Mouse (Mus musculus) spleen, adult 2 months (tissue): ENCODE measurements around the gene Mrpl20. TPM values are rescaled to one million over a fixed set of nuclear protein-coding genes. Genes with fewer than 3 reads are reported as not detected.

ENCODE experiments used
- DNase-seq, 2 experiments: peaks; one replicate each; pipeline versions ENCODE4 v3.0.0 to v3.0.0-alpha.2; 2012 to 2021; ENCODE audit warnings: low spot score in 2 of 2, low read depth in 1 of 2
- H3K27ac ChIP-seq: fragments of 200-500 bp; 2 replicates; pipeline ENCODE4 v1.5.1; 2012; ENCODE audit warnings: low read length, inconsistent platforms; ENCODE audit not compliant: insufficient read depth
- H3K27me3 ChIP-seq: fragments of 200-500 bp; 2 replicates; pipeline ENCODE4 v1.6.1; 2012; ENCODE audit warnings: mild to moderate bottlenecking, moderate library complexity, low read length, inconsistent platforms; ENCODE audit not compliant: control insufficient read depth, insufficient read depth
- H3K36me3 ChIP-seq: fragments of 200-500 bp; 2 replicates; pipeline ENCODE4 v1.6.1; 2012; ENCODE audit warnings: mild to moderate bottlenecking, low read length, inconsistent platforms; ENCODE audit not compliant: control insufficient read depth, insufficient read depth
- H3K4me1 ChIP-seq: fragments of 200-500 bp; 2 replicates; pipeline ENCODE4 v1.6.1; 2011; ENCODE audit warnings: inconsistent platforms; ENCODE audit not compliant: control insufficient read depth, insufficient read depth, insufficient read length
- H3K4me3 ChIP-seq: fragments of 200-500 bp; 2 replicates; pipeline ENCODE4 v1.5.1; 2011; ENCODE audit warnings: mild to moderate bottlenecking, inconsistent platforms; ENCODE audit not compliant: insufficient read depth, insufficient read length; ENCODE audit errors: extremely low read depth
- CTCF ChIP-seq: fragments of 200-500 bp; IDR thresholded peaks from 2 replicates; pipeline ENCODE4 v1.5.1; 2011; ENCODE audit warnings: mild to moderate bottlenecking, inconsistent platforms; ENCODE audit not compliant: insufficient read depth, insufficient read length, insufficient replicate concordance; ENCODE audit errors: extremely low read depth
- POLR2A ChIP-seq: fragments of 200-500 bp; IDR thresholded peaks from 2 replicates; pipeline ENCODE4 v1.6.1; 2011; ENCODE audit warnings: low read depth, low read length, inconsistent platforms
- WGBS: fragments of 180-500 bp; shearing (Covaris S2); methylation state at CpG from one replicate; pipeline ENCODE4 v1.1.7; 2018; 5-methylcytosine and 5-hydroxymethylcytosine counted together
- polyA plus RNA-seq: library from polyadenylated mRNA; depleted of rRNA; stranded (reverse); fragments of >200 nt; gene quantifications from 2 replicates; pipeline ENCODE4 v1.2.3, GENCODE M21; 2012

Mrpl20 gene
- polyA plus RNA-seq, 1 experiment, result 23.3 TPM

DNA sequence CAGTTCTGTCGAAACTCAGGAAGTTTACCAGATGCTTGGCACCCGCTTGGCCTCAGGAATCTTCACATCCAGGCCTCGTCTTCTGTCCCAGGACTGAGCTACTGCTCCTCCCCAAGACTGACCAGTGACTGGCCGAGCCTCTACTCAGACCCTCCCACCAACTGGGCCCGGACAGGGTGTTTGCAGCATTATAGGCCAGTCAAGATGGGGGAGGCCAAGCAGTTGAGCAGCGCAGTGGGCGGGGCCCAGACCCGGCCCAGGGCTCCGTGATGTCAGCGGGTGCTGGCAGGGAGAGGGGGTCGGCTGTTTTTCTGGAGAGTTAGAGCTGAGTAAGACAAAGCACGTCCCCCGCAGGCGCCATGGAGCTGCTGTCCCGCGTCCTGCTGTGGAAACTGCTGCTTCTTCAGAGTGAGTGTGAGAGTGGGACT lies 36.8 kb downstream of the Mrpl20 start, which contains the start of gene Mxra8:
Gene Mxra8, plus strand, starts transcription at position 198 of the 428 bp plus-strand sequence.
- WGBS, result 73% methylated on average over 16 of the region's 16 CpGs
- DNase-seq, result no peak
- Histone ChIP-seq H3K4me1 (peaks cover 13% of the 10 kb centered on the region; the same call in 1 of the 2 replicates), H3K36me3 (no peaks in the 10 kb centered on the region), H3K27ac (peak within 1 kb of the TSS; percentile 71), H3K27me3 (no peaks in the 10 kb centered on the region), H3K4me3 (peak within 1 kb of the TSS; percentile 53; the same call in 1 of the 2 replicates)
- TF ChIP-seq CTCF (no peak), POLR2A (no peak)

DNA sequence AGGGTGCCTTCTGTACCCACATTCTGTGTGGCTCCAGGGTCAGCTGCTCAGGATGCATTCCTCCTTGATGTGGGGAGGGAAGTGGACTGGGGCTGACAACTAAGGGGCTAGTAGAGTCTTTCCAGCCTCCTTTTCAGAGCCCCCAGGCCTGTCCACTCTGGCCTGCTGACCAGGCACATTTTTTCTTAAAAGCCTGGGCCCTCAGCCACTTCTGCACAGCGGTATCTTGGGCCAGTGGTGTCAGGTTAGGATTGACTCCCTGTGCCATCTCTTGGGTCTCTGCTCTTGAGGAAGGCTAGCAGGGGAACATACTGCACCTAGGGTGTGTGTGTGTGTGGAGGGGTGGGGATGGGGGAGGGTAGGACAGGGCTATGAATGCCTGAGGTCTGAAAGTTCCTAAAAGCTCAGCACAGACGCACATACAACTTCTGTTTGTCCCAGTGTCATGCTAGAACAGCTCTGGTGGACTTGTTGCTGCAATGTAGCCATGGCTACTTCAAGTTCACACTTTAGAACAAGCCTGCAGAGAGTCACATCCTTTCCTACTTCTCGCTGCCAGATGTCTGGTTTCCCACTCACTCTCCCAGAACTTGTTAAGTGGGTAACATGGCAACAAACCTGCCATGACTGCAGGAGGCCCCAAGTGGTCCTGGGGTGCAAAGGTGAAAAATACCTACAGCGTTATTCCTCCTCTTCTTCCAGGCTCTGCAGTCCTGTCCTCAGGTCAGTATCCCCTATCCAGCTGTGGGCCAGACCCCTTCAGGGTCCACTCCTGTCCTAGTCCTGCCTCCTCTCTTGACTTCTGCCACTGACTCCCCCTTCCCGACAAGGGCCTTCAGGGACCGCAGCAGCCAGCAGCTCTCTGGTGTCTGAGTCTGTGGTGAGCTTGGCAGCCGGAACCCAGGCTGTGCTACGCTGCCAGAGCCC lies 37.7 kb downstream of the Mrpl20 start:
- peak overlapping the region; percentile 71 for H3K27ac ChIP-seq
- H3K27me3 ChIP-seq, result no peaks in the 10 kb centered on the region
- no peak for DNase-seq
- H3K4me3 ChIP-seq, result peak overlapping the region; percentile 53
- TF ChIP-seq CTCF, result no peak
- no peak for TF ChIP-seq POLR2A
- WGBS, result 24% methylated on average over 8 of the region's 8 CpGs
- H3K4me1 ChIP-seq, result peaks cover 13% of the 10 kb centered on the region; the same call in 1 of the 2 replicates
- no peaks in the 10 kb centered on the region for H3K36me3 ChIP-seq

DNA sequence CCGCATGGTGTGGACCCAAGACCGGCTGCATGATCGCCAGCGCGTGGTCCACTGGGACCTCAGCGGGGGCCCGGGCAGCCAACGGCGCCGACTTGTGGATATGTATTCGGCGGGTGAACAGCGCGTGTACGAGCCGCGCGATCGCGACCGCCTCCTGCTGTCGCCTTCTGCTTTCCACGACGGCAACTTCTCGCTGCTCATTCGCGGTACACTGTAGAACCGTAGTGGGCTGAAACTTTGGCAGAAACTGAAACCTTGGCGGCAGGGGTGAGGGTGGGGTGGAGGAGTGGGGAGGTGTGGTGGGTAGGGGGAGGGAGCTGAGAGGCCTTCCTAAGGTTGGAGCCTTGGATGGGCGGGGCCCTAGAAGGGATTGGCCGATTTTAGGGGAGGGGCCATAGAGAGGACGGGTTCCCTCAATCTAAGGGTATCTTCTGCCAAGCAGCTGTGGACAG lies 38.4 kb downstream of the Mrpl20 start:
- Histone ChIP-seq H3K27ac (peak overlapping the region; percentile 48), H3K4me1 (peaks cover 13% of the 10 kb centered on the region; the same call in 1 of the 2 replicates), H3K36me3 (no peaks in the 10 kb centered on the region), H3K4me3 (peak overlapping the region; percentile 53), H3K27me3 (no peaks in the 10 kb centered on the region)
- 2% methylated on average over 32 of the region's 32 CpGs for WGBS
- no peak for TF ChIP-seq POLR2A
- TF ChIP-seq CTCF, result peak; percentile 5; the same call in 1 of the 2 replicates
- peak; percentile 61 to 69 for DNase-seq

DNA sequence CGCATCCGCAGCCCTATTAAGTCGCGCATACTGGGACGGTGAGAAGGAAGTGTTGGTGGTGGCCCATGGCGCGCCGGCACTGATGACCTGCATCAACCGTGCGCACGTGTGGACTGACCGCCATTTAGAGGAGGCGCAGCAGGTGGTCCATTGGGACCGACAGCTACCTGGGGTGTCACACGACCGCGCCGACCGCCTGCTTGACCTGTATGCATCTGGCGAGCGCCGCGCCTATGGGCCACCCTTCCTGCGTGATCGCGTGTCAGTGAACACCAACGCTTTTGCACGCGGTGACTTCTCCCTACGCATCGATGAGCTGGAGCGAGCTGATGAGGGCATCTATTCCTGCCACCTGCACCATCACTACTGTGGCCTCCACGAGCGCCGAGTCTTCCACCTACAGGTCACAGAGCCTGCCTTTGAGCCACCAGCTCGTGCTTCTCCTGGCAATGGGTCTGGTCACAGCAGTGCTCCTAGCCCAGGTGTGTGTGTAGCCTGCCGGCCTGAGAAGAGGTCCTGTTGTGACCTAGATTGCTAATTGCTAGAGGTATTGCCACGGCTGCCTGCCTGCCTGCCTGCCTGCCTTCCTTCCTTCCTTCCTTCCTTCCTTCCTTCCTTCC lies 39.1 kb downstream of the Mrpl20 start:
- Histone ChIP-seq H3K36me3 (no peaks in the 10 kb centered on the region), H3K4me3 (peak overlapping the region; percentile 53; the same call in 1 of the 2 replicates), H3K27me3 (no peaks in the 10 kb centered on the region), H3K27ac (no peak overlapping the region), H3K4me1 (peaks cover 16% of the 10 kb centered on the region; the same call in 1 of the 2 replicates)
- TF ChIP-seq POLR2A (no peak), CTCF (no peak)
- DNase-seq, result no peak
- 56% methylated on average over 38 of the region's 38 CpGs for WGBS

DNA sequence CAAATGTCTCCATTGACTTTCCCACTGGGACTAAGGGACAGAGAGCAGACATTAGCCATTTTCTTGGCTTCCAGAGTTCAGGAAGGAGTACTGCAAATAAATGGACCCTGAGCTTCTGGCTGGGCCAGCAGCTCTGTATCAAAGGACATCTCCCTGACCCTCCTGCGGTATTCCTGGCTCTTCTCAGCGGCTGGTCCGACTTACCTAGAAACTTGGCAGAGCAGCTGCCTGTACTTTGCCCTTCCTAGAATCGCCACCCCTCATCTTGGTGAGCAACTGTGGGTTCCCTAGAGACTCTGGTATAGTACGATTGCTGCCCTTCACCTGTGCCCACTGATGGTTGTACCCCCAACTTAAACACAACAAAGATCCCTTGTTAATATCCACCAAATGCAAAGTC lies 40.6 kb downstream of the Mrpl20 start:
- DNase-seq, result no peak
- WGBS, result 92% methylated on average over 5 of the region's 5 CpGs
- H3K36me3 ChIP-seq, result no peaks in the 10 kb centered on the region
- TF ChIP-seq CTCF (no peak), POLR2A (no peak)
- no peak overlapping the region for H3K4me3 ChIP-seq
- peaks cover 21% of the 10 kb centered on the region; the same call in 1 of the 2 replicates for H3K4me1 ChIP-seq
- no peaks in the 10 kb centered on the region for H3K27me3 ChIP-seq
- no peak overlapping the region for H3K27ac ChIP-seq

DNA sequence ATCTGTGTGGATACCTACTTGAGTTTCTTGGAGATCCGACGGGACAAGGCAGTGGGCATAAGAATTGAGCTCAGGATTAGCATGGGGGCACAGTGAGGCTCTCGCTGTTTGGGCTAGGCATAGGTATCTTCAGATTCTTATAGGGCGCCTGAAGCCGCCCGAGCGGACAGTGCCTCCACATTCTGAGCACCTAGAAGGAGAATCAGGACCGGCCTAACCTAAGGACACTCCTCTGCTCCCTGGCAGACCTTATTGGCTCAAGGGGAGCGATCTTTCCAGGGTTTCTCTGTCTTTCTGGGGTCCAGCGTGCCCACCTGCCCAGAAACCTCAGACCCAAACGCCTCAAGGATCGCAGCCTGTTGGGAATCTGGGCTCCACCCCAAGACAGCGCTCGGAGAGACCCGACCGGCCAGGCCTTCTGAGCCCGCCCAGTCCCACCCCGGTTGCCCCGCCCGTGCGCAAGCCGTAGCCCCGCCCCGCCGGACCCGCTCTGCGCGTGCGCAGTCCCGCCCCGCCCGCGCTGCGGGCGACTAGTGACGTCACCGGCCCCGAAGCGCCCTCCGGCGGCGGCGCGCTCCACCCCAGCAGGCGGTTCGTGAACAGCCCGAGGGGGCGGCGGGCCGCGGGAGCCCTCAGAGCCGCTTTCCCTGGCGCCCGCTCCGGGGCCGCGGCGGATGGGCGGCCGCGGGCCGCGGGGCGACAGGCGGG lies 44.3 kb downstream of the Mrpl20 start, which contains the start of gene Dvl1:
Gene Dvl1, plus strand, starts transcription at position 532 of the 708 bp plus-strand sequence.
- WGBS, result 3% methylated on average over 64 of the region's 65 CpGs
- Histone ChIP-seq H3K4me1 (peaks cover 16% of the 10 kb centered on the region; the same call in 1 of the 2 replicates), H3K27me3 (no peaks in the 10 kb centered on the region), H3K36me3 (no peaks in the 10 kb centered on the region), H3K4me3 (peak within 1 kb of the TSS; percentile 75), H3K27ac (peak within 1 kb of the TSS; percentile 61)
- TF ChIP-seq CTCF (peak; percentile 40; the same call in 1 of the 2 replicates), POLR2A (peak; percentile 49; the same call in 1 of the 2 replicates)
- DNase-seq, result peak; percentile 71 to 92
